Mouse (Mus musculus): Measurements from ENCODE around the gene Nt5c2.

The Nt5c2 gene

GRCm38 (mm10) chr19:46966330-46966729 is 48.6 kb downstream of the Nt5c2 start:
- DNase-seq (ENCODE audit: low spot score in 2 of 2) = no peak

- no peak for DNase-seq (ENCODE audit: low spot score in 2 of 2)
These were observed 49.5 kb downstream of the Nt5c2 start for GRCm38 (mm10) chr19:46965496-46965895.

GRCm38 (mm10) chr19:46964353-46964752 is 50.6 kb downstream of the Nt5c2 start:
- DNase-seq (ENCODE audit: low spot score in 2 of 2) = no peak

GRCm38 (mm10) chr19:46963440-46963839 is 51.5 kb downstream of the Nt5c2 start:
- DNase-seq (ENCODE audit: low spot score in 2 of 2) = no peak

GRCm38 (mm10) chr19:46962841-46963240 is 52.1 kb downstream of the Nt5c2 start:
- no peak for DNase-seq (ENCODE audit: low spot score in 2 of 2)

- DNase-seq (ENCODE audit: low spot score in 2 of 2) = peak; percentile 86 to 91
These were observed 52.7 kb downstream of the Nt5c2 start for GRCm38 (mm10) chr19:46962171-46962772.

- DNase-seq (ENCODE audit: low spot score in 2 of 2) = peak; percentile 78 to 89
These were observed 53.3 kb downstream of the Nt5c2 start for GRCm38 (mm10) chr19:46961652-46962051.

- DNase-seq (ENCODE audit: low spot score in 2 of 2) = no peak
These were observed 53.8 kb downstream of the Nt5c2 start for GRCm38 (mm10) chr19:46961047-46961651.

- DNase-seq (ENCODE audit: low spot score in 2 of 2) = no peak
These were observed 54.6 kb downstream of the Nt5c2 start for GRCm38 (mm10) chr19:46960101-46961046.

GRCm38 (mm10) chr19:46959536-46959935 is 55.4 kb downstream of the Nt5c2 start:
- DNase-seq (ENCODE audit: low spot score in 2 of 2) = no peak

- DNase-seq (ENCODE audit: low spot score in 2 of 2) = no peak
These were observed 56.4 kb downstream of the Nt5c2 start for GRCm38 (mm10) chr19:46958566-46958965.

- no peak for DNase-seq (ENCODE audit: low spot score in 2 of 2)
These were observed 57.0 kb downstream of the Nt5c2 start for GRCm38 (mm10) chr19:46957971-46958370.

GRCm38 (mm10) chr19:46957001-46957400 is 58.0 kb downstream of the Nt5c2 start:
- DNase-seq (ENCODE audit: low spot score in 2 of 2) = no peak

GRCm38 (mm10) chr19:46956410-46956809 is 58.5 kb downstream of the Nt5c2 start:
- DNase-seq (ENCODE audit: low spot score in 2 of 2) = no peak

GRCm38 (mm10) chr19:46955630-46956029 is 59.3 kb downstream of the Nt5c2 start:
- DNase-seq (ENCODE audit: low spot score in 2 of 2) = no peak

GRCm38 (mm10) chr19:46953536-46953935 is 61.4 kb downstream of the Nt5c2 start:
- DNase-seq (ENCODE audit: low spot score in 2 of 2) = no peak

- no peak for DNase-seq (ENCODE audit: low spot score in 2 of 2)
These were observed 62.0 kb downstream of the Nt5c2 start for GRCm38 (mm10) chr19:46952986-46953385.

GRCm38 (mm10) chr19:46944341-46944740 is 70.6 kb downstream of the Nt5c2 start:
- DNase-seq (ENCODE audit: low spot score in 2 of 2) = no peak

- DNase-seq (ENCODE audit: low spot score in 2 of 2) = no peak
These were observed 77.8 kb downstream of the Nt5c2 start for GRCm38 (mm10) chr19:46937173-46937572.

GRCm38 (mm10) chr19:46934025-46934424 is 80.9 kb downstream of the Nt5c2 start:
- DNase-seq (ENCODE audit: low spot score in 2 of 2) = no peak

- no peak for DNase-seq (ENCODE audit: low spot score in 2 of 2)
These were observed 82.3 kb downstream of the Nt5c2 start for GRCm38 (mm10) chr19:46932608-46933007.

- no peak for DNase-seq (ENCODE audit: low spot score in 2 of 2)
These were observed 84.9 kb downstream of the Nt5c2 start for GRCm38 (mm10) chr19:46930026-46930425.

Data from spleen, postnatal 4 days (tissue).